Mouse (Mus musculus) ES-E14 (cell line): Measurements from ENCODE around the gene Pygo1.

Source experiments
- CHD2 ChIP-seq: IDR thresholded peaks from 2 replicates; pipeline ENCODE4 v1.6.1; 2014; ENCODE audit warnings: mild to moderate bottlenecking, low read depth, low read length, inconsistent platforms
- MAFK ChIP-seq: IDR thresholded peaks from 2 replicates; pipeline ENCODE4 v1.6.1; 2014; ENCODE audit warnings: mild to moderate bottlenecking, low read depth, low read length, inconsistent platforms; ENCODE audit not compliant: insufficient read depth
- ZC3H11A ChIP-seq: IDR thresholded peaks from 2 replicates; pipeline ENCODE4 v1.6.1; 2012; ENCODE audit warnings: low read depth, mild to moderate bottlenecking, inconsistent platforms, low read length, borderline replicate concordance

DNA sequence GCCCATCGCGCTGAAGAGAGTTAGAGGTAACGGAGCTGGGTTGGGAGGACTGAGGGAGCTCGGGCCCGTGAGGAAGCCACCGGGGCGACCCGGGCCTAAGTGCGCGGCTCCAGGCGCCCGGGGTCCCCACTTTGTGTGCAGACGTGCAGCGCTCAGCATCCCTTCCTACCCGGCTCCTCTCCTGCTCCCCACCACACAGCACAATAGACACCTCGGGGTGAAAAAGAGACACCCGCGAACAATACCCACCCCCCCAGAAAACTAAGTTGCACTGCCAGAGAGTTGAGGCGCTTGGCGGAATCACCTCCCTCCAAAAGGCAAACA lies 452 bp downstream of the Pygo1 start:
- TF ChIP-seq ZC3H11A (no peak), MAFK (no peak), CHD2 (no peak)
